8 mouse cellular contexts compared by ENCODE assay signal in the genomic region with DNA sequence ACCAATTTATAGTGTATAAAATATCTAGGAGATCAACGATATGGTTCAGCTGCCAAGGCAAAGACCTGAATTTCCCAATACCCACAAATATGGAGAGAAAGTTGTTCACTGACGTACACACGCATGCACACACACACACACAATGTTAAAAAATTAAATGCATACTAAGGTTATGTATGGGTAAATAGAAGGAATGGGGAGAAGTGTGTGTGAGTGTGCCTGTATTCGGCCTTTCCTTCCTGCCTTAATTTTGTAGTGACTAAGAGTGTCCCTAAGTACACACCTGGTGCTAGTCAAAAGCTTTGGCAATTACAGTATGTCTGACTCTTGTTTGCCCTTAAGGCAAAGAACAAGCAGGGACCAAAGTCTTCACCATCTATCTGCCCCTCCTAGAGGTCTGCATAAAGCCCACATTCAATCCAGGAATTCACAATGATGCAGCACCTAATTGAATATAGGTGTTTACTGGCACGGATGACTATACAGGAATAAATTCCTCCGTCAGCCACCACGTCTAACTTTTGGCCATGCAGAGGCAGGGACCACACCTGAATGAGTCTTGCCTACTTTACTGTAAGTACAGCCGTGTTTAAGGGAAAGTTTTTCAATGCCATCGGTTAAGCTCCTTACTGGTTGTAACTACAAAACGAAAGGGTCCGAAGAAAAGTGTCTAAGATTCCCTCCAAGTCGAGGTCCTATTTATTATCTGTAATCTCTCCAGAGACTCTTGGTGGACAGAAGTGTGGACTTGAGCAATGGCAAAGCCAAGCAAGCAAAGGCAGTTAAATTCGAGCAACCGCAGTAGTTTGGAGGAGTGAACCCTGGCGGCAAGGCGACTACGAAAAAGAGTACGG. TPM values are rescaled to one million over a fixed set of nuclear protein-coding genes. Genes with fewer than 3 reads are reported as not detected.
DNase-seq lines count a peak whose midpoint lies in the region; ATAC-seq and TF ChIP-seq lines count a peak whose summit lies in the region.

No protein-coding gene starts in this region.

- peaks cover 41% of the 10 kb centered on the region for H3K79me3 ChIP-seq in C2C12 (ENCODE audit: low read depth)

- no peak for TF ChIP-seq CTCF in heart, adult 2 months (IDR thresholded peaks at IDR 0.05)
- TF ChIP-seq CTCF in C2C12 (IDR thresholded peaks at IDR 0.05; ENCODE audit: control insufficient read depth, insufficient read depth, insufficient read length): no peak

- no peaks in the 10 kb centered on the region for H3K9me3 ChIP-seq in forebrain, embryonic 10.5 days
- H3K9me3 ChIP-seq in limb, embryonic 14.5 days (ENCODE audit: control insufficient read depth, low read length): no peaks in the 10 kb centered on the region
- no peaks in the 10 kb centered on the region for H3K9me3 ChIP-seq in stomach, embryonic 14.5 days (ENCODE audit: control insufficient read depth, low read depth, low read length)

- no peak for TF ChIP-seq EP300 in heart, adult 2 months (IDR thresholded peaks at IDR 0.05; ENCODE audit: insufficient read depth, low read depth, low read length)

- peaks cover 2% of the 10 kb centered on the region; the same call in 1 of the 2 replicates for H3K4me1 ChIP-seq in heart, adult 2 months (ENCODE audit: control insufficient read depth, insufficient read depth, low read length)
- H3K4me1 ChIP-seq in forebrain, embryonic 10.5 days: peaks cover 46% of the 10 kb centered on the region
- peaks cover 25% of the 10 kb centered on the region for H3K4me1 ChIP-seq in limb, embryonic 14.5 days (ENCODE audit: control insufficient read depth, insufficient read depth, low read length)
- peaks cover 5% of the 10 kb centered on the region for H3K4me1 ChIP-seq in stomach, embryonic 14.5 days (ENCODE audit: control insufficient read depth, insufficient read depth, low read length)

- no peak for DNase-seq in heart, adult 2 months
- DNase-seq in heart, postnatal 10 days: no peak
- DNase-seq in forebrain, embryonic 10.5 days (ENCODE audit: extremely low spot score, low spot score): no peak
- DNase-seq in limb, embryonic 14.5 days (ENCODE audit: low spot score): no peak
- no peak for DNase-seq in layer of hippocampus, postnatal 36 days
- DNase-seq in thymus, postnatal 14 days: no peak

- H3K36me3 ChIP-seq in heart, adult 2 months (ENCODE audit: control insufficient read depth, insufficient read depth, low read length): peaks cover 3% of the 10 kb centered on the region; the same call in 1 of the 2 replicates
- H3K36me3 ChIP-seq in C2C12 (ENCODE audit: control insufficient read depth, insufficient read depth): peaks cover 9% of the 10 kb centered on the region
- peaks cover 17% of the 10 kb centered on the region for H3K36me3 ChIP-seq in forebrain, embryonic 10.5 days (replicated peaks)
- H3K36me3 ChIP-seq in limb, embryonic 14.5 days (ENCODE audit: control insufficient read depth, insufficient read depth, low read length): no peaks in the 10 kb centered on the region
- 0 out of 2 replicates have a peak, but pooled peaks cover 4% of the 10 kb centered on the region for H3K36me3 ChIP-seq in stomach, embryonic 14.5 days (ENCODE audit: control insufficient read depth, insufficient read depth, low read length)

- peak overlapping the region; percentile 94 for H3K27ac ChIP-seq in heart, adult 2 months
- peak overlapping the region; percentile 96 for H3K27ac ChIP-seq in forebrain, embryonic 10.5 days
- H3K27ac ChIP-seq in limb, embryonic 14.5 days (replicated peaks; ENCODE audit: low read depth, low read length): peak overlapping the region; percentile 79
- H3K27ac ChIP-seq in stomach, embryonic 14.5 days (ENCODE audit: low read length): peak overlapping the region; percentile 77

- TF ChIP-seq POLR2A in heart, adult 2 months (IDR thresholded peaks at IDR 0.05; ENCODE audit: insufficient read depth, low read depth, low read length): no peak
- TF ChIP-seq POLR2A in limb, embryonic 14.5 days (IDR thresholded peaks at IDR 0.05; ENCODE audit: borderline replicate concordance, extremely low read depth, insufficient read depth, insufficient read length): no peak

- H3K4me2 ChIP-seq in limb, embryonic 14.5 days (replicated peaks; ENCODE audit: low read depth, low read length, severe bottlenecking): peak overlapping the region; percentile 61
- H3K4me2 ChIP-seq in stomach, embryonic 14.5 days (replicated peaks; ENCODE audit: low read depth, low read length): peak overlapping the region; percentile 46

- H3K9ac ChIP-seq in heart, adult 2 months (ENCODE audit: low read depth, low read length): peak overlapping the region; percentile 94
- H3K9ac ChIP-seq in limb, embryonic 14.5 days (ENCODE audit: low read depth, low read length, severe bottlenecking): peak overlapping the region; percentile 82
- H3K9ac ChIP-seq in stomach, embryonic 14.5 days (replicated peaks; ENCODE audit: low read depth, low read length): peak overlapping the region; percentile 77

- H3K79me2 ChIP-seq in heart, adult 2 months (replicated peaks; ENCODE audit: control insufficient read depth, insufficient read depth, low read length): peaks cover 10% of the 10 kb centered on the region; the same call in 1 of the 2 replicates
- H3K79me2 ChIP-seq in C2C12 (ENCODE audit: control insufficient read depth, insufficient read depth): peaks cover 57% of the 10 kb centered on the region

- peak overlapping the region; percentile 79 for H3K4me3 ChIP-seq in heart, adult 2 months
- H3K4me3 ChIP-seq in C2C12 (ENCODE audit: insufficient read depth, poor library complexity, severe bottlenecking): peak overlapping the region; percentile 72
- H3K4me3 ChIP-seq in forebrain, embryonic 10.5 days: peak overlapping the region; percentile 76
- peak overlapping the region; percentile 71 for H3K4me3 ChIP-seq in limb, embryonic 14.5 days (replicated peaks; ENCODE audit: low read length)
- H3K4me3 ChIP-seq in stomach, embryonic 14.5 days (ENCODE audit: low read depth, low read length): peak overlapping the region; percentile 66

- intact Hi-C loops in heart, adult 2 months (cut with DNase I): loop anchor here (2.0 kb wide), 1 partner anchor 35 kb away; the partner anchor contains the start of gene Btbd9
- intact Hi-C loops in heart, postnatal 10 days (cut with DNase I): loop anchor here (1.0 kb wide), 1 partner anchor 35 kb away; the partner anchor contains the start of gene Btbd9

- H3ac ChIP-seq in C2C12 (ENCODE audit: control insufficient read depth, insufficient read length, low read depth): peak overlapping the region; percentile 64

- no peak for ATAC-seq in limb, embryonic 14.5 days (ENCODE audit: low FRiP score, low read depth)
- ATAC-seq in stomach, embryonic 14.5 days (ENCODE audit: insufficient number of reproducible peaks, insufficient read depth, low FRiP score, low read depth): no peak

- WGBS in heart, adult 2 months: 26% methylated on average over 18 of the region's 18 CpGs
- WGBS in forebrain, embryonic 10.5 days: 26% methylated on average over 18 of the region's 18 CpGs
- WGBS in limb, embryonic 14.5 days: 20% methylated on average over 18 of the region's 18 CpGs
- 21% methylated on average over 18 of the region's 18 CpGs for WGBS in stomach, embryonic 14.5 days

- H3K27me3 ChIP-seq in heart, adult 2 months (ENCODE audit: control insufficient read depth, insufficient read depth, low read length): no peaks in the 10 kb centered on the region
- no peaks in the 10 kb centered on the region for H3K27me3 ChIP-seq in C2C12 (ENCODE audit: control insufficient read depth, insufficient read depth, insufficient read length)
- no peaks in the 10 kb centered on the region for H3K27me3 ChIP-seq in forebrain, embryonic 10.5 days (ENCODE audit: poor library complexity, severe bottlenecking)
- H3K27me3 ChIP-seq in limb, embryonic 14.5 days (ENCODE audit: control insufficient read depth, insufficient read depth, low read length): no peaks in the 10 kb centered on the region
- H3K27me3 ChIP-seq in stomach, embryonic 14.5 days (ENCODE audit: control insufficient read depth, insufficient read depth, low read length): no peaks in the 10 kb centered on the region

TF ChIP-seq in C2C12, 6 proteins besides CTCF, POLR2A, EP300 and RAD21 (continues in another document):
- TF ChIP-seq MYOD1 (IDR thresholded peaks at IDR 0.05; ENCODE audit: control insufficient read depth, insufficient read length, low read depth) (no peak), USF1 (IDR thresholded peaks at IDR 0.05; ENCODE audit: low read depth) (no peak), MYOG (IDR thresholded peaks at IDR 0.05; ENCODE audit: control insufficient read depth, extremely low read depth, insufficient read length) (no peak)

RNA-seq across cellular contexts. Expression of gene Dnah8, which starts 12.7 kb away (rescaled TPM):
- 1 to 10 TPM in 1 of 2 experiments, under 1 TPM in 1; 0.97 to 1.2 TPM for total RNA-seq in heart, adult 2 months (2021)
- 0.45 and 1.00 TPM in 2 replicates for polyA plus RNA-seq in heart, adult 2 months (2012; rRNA removed)
- 1 to 10 TPM; 3.0 to 3.8 TPM for total RNA-seq in heart, postnatal 10 days (2021)
- polyA plus RNA-seq in C2C12 (2012; fragmentation: generic; extraction: Trizol): 0.32 TPM
- polyA plus RNA-seq in forebrain, embryonic 10.5 days (2016; fragmentation: Nextera tagmentation; extraction: Ambion mirVana): 0.68 and 1.1 TPM in 2 replicates
- polyA plus RNA-seq in limb, embryonic 14.5 days (2012; rRNA removed): 0.69 and 0.86 TPM in 2 replicates
- polyA plus RNA-seq in limb, embryonic 14.5 days (2014; fragmentation: Nextera tagmentation; extraction: Ambion mirVana): 1.2 and 2.1 TPM in 2 replicates
- polyA plus RNA-seq in stomach, embryonic 14.5 days (2014; fragmentation: Nextera tagmentation; extraction: Ambion mirVana): 2.0 and 2.2 TPM in 2 replicates
- 1 to 10 TPM; 2.8 to 2.9 TPM for total RNA-seq in layer of hippocampus, postnatal 36 days (2021)

RNA-seq across cellular contexts. Expression of gene Glo1, which starts 15.2 kb away (rescaled TPM):
- 100 to 1,000 TPM; 146 to 164 TPM for total RNA-seq in heart, adult 2 months (2021)
- 65.7 and 118 TPM in 2 replicates for polyA plus RNA-seq in heart, adult 2 months (2012; rRNA removed)
- 100 to 1,000 TPM; 132 to 159 TPM for total RNA-seq in heart, postnatal 10 days (2021)
- polyA plus RNA-seq in C2C12 (2012; fragmentation: generic; extraction: Trizol): 122 TPM
- 258 and 260 TPM in 2 replicates for polyA plus RNA-seq in forebrain, embryonic 10.5 days (2016; fragmentation: Nextera tagmentation; extraction: Ambion mirVana)
- polyA plus RNA-seq in limb, embryonic 14.5 days (2012; rRNA removed): 81.0 and 87.9 TPM in 2 replicates
- 214 and 216 TPM in 2 replicates for polyA plus RNA-seq in limb, embryonic 14.5 days (2014; fragmentation: Nextera tagmentation; extraction: Ambion mirVana)
- polyA plus RNA-seq in stomach, embryonic 14.5 days (2014; fragmentation: Nextera tagmentation; extraction: Ambion mirVana): 240 and 244 TPM in 2 replicates
- total RNA-seq in layer of hippocampus, postnatal 36 days (2021): 100 to 1,000 TPM; 184 to 191 TPM

RNA-seq across cellular contexts. Expression of gene Btbd9, which starts 35.2 kb away (rescaled TPM):
- 10 to 100 TPM; 20.9 to 22.0 TPM for total RNA-seq in heart, adult 2 months (2021)
- 8.1 and 10.1 TPM in 2 replicates for polyA plus RNA-seq in heart, adult 2 months (2012; rRNA removed)
- 10 to 100 TPM; 30.9 to 34.0 TPM for total RNA-seq in heart, postnatal 10 days (2021)
- 15.3 TPM for polyA plus RNA-seq in C2C12 (2012; fragmentation: generic; extraction: Trizol)
- 54.8 and 57.8 TPM in 2 replicates for polyA plus RNA-seq in forebrain, embryonic 10.5 days (2016; fragmentation: Nextera tagmentation; extraction: Ambion mirVana)
- polyA plus RNA-seq in limb, embryonic 14.5 days (2012; rRNA removed): 18.3 and 25.8 TPM in 2 replicates
- polyA plus RNA-seq in limb, embryonic 14.5 days (2014; fragmentation: Nextera tagmentation; extraction: Ambion mirVana): 46.9 and 49.1 TPM in 2 replicates
- 63.1 and 63.3 TPM in 2 replicates for polyA plus RNA-seq in stomach, embryonic 14.5 days (2014; fragmentation: Nextera tagmentation; extraction: Ambion mirVana)
- 100 to 1,000 TPM; 149 to 174 TPM for total RNA-seq in layer of hippocampus, postnatal 36 days (2021)
